Mouse (Mus musculus): Measurements from ENCODE around the gene Uqcc1.
"Not testable (repeated sequence)": the region's sequence is repeated elsewhere in the genome, so short reads cannot be mapped to it uniquely, and the experiment has no call there.

Gene Uqcc1

GRCm38 (mm10) chr2:155862573-155863300, 67.4 kb downstream of the Uqcc1 start:
- ATAC-seq (ENCODE audit: insufficient number of reproducible peaks, low FRiP score, low TSS enrichment) = no peak

- no peak for ATAC-seq (ENCODE audit: insufficient number of reproducible peaks, low FRiP score, low TSS enrichment)
These were observed 68.5 kb downstream of the Uqcc1 start for GRCm38 (mm10) chr2:155861581-155861980.

GRCm38 (mm10) chr2:155860102-155860501, 70.0 kb downstream of the Uqcc1 start:
- ATAC-seq (ENCODE audit: insufficient number of reproducible peaks, low FRiP score, low TSS enrichment) = no peak

GRCm38 (mm10) chr2:155852536-155852935, 77.6 kb downstream of the Uqcc1 start:
- no peak for ATAC-seq (ENCODE audit: insufficient number of reproducible peaks, low FRiP score, low TSS enrichment)

- no peak for ATAC-seq (ENCODE audit: insufficient number of reproducible peaks, low FRiP score, low TSS enrichment)
These were observed 80.0 kb downstream of the Uqcc1 start for GRCm38 (mm10) chr2:155850120-155850519.

- no peak for ATAC-seq (ENCODE audit: insufficient number of reproducible peaks, low FRiP score, low TSS enrichment)
These were observed 80.6 kb downstream of the Uqcc1 start for GRCm38 (mm10) chr2:155849464-155849863.

- peak; percentile 49; the same call in 1 of the 2 replicates for ATAC-seq (ENCODE audit: insufficient number of reproducible peaks, low FRiP score, low TSS enrichment)
These were observed 81.8 kb downstream of the Uqcc1 start for GRCm38 (mm10) chr2:155848291-155848690.

- no peak for ATAC-seq (ENCODE audit: insufficient number of reproducible peaks, low FRiP score, low TSS enrichment)
These were observed 83.2 kb downstream of the Uqcc1 start for GRCm38 (mm10) chr2:155846930-155847329.

GRCm38 (mm10) chr2:155838961-155839360, 91.1 kb downstream of the Uqcc1 start:
- no peak for ATAC-seq (ENCODE audit: insufficient number of reproducible peaks, low FRiP score, low TSS enrichment)

GRCm38 (mm10) chr2:155837961-155838360, 92.1 kb downstream of the Uqcc1 start:
- no peak for ATAC-seq (ENCODE audit: insufficient number of reproducible peaks, low FRiP score, low TSS enrichment)

- ATAC-seq (ENCODE audit: insufficient number of reproducible peaks, low FRiP score, low TSS enrichment) = no peak
These were observed 95.4 kb downstream of the Uqcc1 start, which contains the start of gene Fam83c for GRCm38 (mm10) chr2:155834732-155835131. Gene Fam83c (minus strand): TSS chr2:155834854.

GRCm38 (mm10) chr2:155832087-155832486, 98.0 kb downstream of the Uqcc1 start:
- ATAC-seq (ENCODE audit: insufficient number of reproducible peaks, low FRiP score, low TSS enrichment) = not testable (repeated sequence)

- ATAC-seq (ENCODE audit: insufficient number of reproducible peaks, low FRiP score, low TSS enrichment) = no peak
These were observed 98.8 kb downstream of the Uqcc1 start for GRCm38 (mm10) chr2:155831302-155831701.

GRCm38 (mm10) chr2:155830841-155831240, 99.3 kb downstream of the Uqcc1 start:
- no peak for ATAC-seq (ENCODE audit: insufficient number of reproducible peaks, low FRiP score, low TSS enrichment)

- ATAC-seq (ENCODE audit: insufficient number of reproducible peaks, low FRiP score, low TSS enrichment) = peak; percentile 86
These were observed 103.3 kb downstream of the Uqcc1 start, which contains the start of gene Eif6 for GRCm38 (mm10) chr2:155826630-155827424. Gene Eif6 (minus strand): TSS chr2:155826925.

- ATAC-seq (ENCODE audit: insufficient number of reproducible peaks, low FRiP score, low TSS enrichment) = no peak; the same call in 1 of the 2 replicates
These were observed 104.0 kb downstream of the Uqcc1 start for GRCm38 (mm10) chr2:155825904-155826629.

GRCm38 (mm10) chr2:155823722-155824121, 106.4 kb downstream of the Uqcc1 start:
- no peak for ATAC-seq (ENCODE audit: insufficient number of reproducible peaks, low FRiP score, low TSS enrichment)

GRCm38 (mm10) chr2:155820779-155821178, 109.3 kb downstream of the Uqcc1 start:
- no peak for ATAC-seq (ENCODE audit: insufficient number of reproducible peaks, low FRiP score, low TSS enrichment)

- peak; percentile 0; the same call in 1 of the 2 replicates for ATAC-seq (ENCODE audit: insufficient number of reproducible peaks, low FRiP score, low TSS enrichment)
These were observed 110.5 kb downstream of the Uqcc1 start for GRCm38 (mm10) chr2:155819449-155820251.

GRCm38 (mm10) chr2:155819392-155819448, 110.9 kb downstream of the Uqcc1 start, which contains the start of gene BC029722:
Gene BC029722 (minus strand): TSS chr2:155819426.
- ATAC-seq (ENCODE audit: insufficient number of reproducible peaks, low FRiP score, low TSS enrichment) = no peak

All from cerebellum, adult (tissue).